Mouse (Mus musculus): ENCODE measurements around the gene Fut9.

GRCm38 (mm10) chr4:25713907-25714306 lies 86.1 kb downstream of the Fut9 start:
- no peak for TF ChIP-seq CTCF (IDR thresholded peaks at IDR 0.05)
- TF ChIP-seq EP300 (IDR thresholded peaks at IDR 0.05): no peak
